Mouse (Mus musculus) right cerebral cortex, postnatal 25 days (tissue): Measurements from ENCODE around the gene Tmprss4.

ENCODE experiments used
- DNase-seq: peaks from one replicate; pipeline ENCODE4 v3.0.0; 2022

Tmprss4 gene

GRCm38 (mm10) chr9:45196125-45196830 is 7.6 kb downstream of the Tmprss4 start:
- DNase-seq: no peak

DNA sequence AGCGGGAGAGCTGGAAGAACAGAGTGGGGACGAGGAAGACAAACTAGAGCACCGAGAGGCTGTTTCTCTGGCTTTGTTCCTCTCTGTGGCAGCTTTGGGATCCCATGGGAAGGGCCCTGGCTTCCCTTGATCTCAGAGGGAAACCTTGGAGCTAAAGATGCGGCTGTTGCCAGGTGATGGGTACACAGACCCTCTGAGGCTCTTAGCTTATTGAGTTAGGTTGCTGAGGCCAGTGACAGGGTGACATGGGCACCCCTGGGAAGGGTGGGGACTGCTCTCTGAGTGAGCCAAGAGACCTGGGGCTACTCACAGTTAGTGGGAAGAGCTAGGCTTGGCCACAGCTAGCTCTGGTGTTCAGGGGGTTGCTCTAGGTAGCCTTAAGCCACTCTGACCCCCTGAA is 8.4 kb downstream of the Tmprss4 start:
- DNase-seq: no peak

DNA sequence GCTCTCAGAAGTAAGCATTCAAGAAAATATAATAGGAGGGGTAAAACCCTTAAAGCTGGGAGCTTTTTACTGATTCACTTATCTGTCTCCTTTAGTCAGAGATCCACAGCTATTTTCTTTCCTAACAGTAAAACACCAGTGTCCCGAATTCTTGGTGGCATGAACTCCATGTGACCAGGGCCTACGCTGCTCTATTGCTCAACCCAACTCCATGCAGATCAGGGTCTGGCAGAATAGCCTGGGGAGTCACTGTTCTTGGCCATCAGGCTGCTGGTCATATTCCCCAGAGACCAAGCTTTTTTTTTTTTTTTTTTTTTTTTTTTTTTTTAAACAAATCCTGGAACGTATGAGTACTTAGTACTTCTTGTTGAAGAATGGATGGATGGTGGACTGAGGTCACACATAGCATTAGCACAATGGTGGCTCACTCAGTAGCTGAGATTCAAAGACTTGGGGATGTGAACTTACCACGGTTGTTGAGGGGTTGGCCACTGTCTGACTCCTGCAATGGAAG is 14.2 kb downstream of the Tmprss4 start:
- no peak for DNase-seq

- DNase-seq: no peak
Observed at GRCm38 (mm10) chr9:45188570-45189563, 15.0 kb downstream of the Tmprss4 start.

GRCm38 (mm10) chr9:45185250-45185649 is 18.6 kb downstream of the Tmprss4 start:
- DNase-seq: peak; percentile 49

DNA sequence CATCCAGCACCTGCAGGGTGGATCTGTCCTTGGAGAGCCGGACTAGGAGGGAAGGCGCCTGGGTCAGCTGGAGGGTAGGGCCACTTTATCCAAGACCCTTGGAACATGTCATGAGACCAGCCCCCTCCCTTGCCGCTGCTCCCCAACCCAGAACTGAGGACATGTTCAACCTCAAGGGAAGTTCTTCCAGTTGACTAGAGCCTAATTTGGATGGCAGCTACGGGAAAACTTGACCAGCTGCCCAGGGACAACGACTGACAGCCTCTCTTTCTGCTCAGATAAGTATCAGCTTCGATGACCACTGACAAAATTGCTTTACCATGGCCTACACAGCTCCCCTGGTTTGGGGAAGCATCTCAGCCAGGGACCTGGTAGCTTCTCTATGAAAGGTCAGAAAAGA is 20.6 kb downstream of the Tmprss4 start:
- no peak for DNase-seq

DNA sequence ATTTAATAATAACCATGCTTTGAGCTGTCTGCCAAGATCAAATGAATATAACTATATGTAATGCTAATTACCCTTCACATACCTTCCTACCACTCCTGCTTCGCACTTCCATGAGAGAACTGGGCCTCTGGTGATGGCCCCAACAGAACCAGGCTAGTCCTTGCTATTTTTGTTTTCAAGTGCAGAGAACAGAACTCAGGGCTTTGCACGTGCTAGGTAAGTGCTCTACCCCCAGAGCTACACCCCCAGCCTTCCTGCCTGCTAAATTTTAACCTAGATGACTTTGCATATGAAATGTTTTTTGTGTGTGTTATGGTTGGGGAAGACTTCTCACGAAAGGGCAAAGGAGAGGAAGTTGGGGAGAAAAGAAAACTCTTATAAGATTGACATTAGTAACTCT is 21.4 kb downstream of the Tmprss4 start:
- DNase-seq: no peak

- DNase-seq: no peak
Observed at GRCm38 (mm10) chr9:45181770-45182169, 22.1 kb downstream of the Tmprss4 start, which contains the start of gene BC049352. BC049352 (plus strand) TSS chr9:45182007.

- no peak for DNase-seq
Observed at GRCm38 (mm10) chr9:45179282-45179681, 24.6 kb downstream of the Tmprss4 start.

DNA sequence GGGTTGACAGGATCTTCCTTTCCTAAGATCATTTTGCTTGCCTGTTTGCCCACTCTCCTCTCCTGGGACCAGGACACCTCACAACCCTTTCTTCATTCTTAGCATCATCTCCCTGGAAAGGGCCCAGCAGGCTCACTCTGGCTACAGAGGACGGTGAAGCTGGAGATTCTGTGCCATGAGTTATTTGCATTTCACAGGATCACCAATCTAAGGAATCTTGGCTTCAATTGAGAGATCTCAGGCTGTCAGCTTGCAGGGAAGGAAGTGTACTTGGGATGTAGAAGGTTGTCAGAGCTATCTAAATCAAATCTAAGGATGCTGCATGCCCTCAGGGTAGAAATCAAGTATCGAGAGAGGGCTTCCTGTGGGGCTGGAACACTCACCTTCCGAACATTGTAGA is 30.4 kb downstream of the Tmprss4 start:
- no peak for DNase-seq

DNA sequence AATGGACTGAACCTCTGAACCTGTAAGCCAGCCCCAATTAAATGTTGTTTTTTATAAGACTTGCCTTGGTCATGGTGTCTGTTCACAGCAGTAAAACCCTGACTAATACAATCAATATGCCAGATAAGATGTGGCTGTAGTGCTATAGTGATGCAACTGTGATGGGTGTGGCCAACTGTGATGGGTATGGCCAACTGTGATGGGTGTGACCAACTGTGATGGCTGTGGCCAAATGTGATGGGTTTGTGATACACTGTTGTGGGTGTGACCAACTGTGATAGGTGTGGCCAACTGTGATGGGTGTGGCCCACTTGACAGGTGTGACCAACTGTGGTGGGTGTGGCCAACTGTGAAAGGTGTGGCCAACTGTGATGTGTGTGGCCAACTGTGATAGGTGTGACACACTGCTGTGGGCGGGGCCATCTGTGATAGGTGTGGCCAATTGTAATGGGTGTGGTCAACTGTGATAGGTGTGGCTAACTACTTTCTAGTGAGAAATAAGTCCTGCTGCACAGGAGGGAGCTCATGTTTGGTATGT is 32.8 kb downstream of the Tmprss4 start:
- DNase-seq: no peak

- peak; percentile 57 for DNase-seq
Observed at GRCm38 (mm10) chr9:45170150-45170549, 33.7 kb downstream of the Tmprss4 start.

GRCm38 (mm10) chr9:45167903-45168302 is 36.0 kb downstream of the Tmprss4 start:
- DNase-seq: no peak

GRCm38 (mm10) chr9:45153361-45153760 is 50.5 kb downstream of the Tmprss4 start:
- no peak for DNase-seq

DNA sequence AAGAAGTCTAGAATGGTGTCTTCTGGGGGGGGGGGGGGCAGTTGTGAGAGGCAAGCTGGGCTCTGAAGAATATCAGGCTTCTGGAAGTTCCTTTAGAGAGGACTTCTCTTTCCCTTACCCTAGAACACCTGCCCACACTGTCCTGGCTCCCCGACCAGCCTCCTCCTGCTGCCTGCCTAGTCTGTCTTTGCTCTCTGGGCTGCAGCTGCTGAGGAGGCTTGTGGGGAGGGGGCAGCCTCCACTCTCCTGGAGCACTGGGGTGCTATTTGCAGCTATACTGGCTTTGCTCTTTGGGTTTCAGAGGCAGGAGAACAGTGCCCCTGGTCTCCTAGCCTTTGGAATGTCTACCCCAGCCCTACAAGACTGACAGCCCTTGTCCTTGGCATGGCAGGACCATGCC is 53.0 kb downstream of the Tmprss4 start:
- DNase-seq: no peak

DNA sequence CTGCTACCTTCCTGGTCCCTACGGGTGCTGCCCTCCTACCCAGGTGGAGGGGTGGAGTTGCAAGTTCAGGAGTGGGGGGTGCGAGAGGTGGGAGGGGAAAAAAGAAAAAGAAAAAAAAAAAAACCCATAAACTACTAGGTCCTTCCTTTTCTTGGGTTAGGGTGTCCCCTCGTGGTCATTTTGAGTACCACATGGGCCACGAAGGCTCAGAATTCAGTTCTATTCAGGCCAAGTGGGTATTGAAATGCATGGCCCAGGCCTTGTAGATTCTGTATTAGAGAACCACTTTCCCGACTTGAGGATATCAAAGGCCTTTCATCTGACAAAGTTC is 57.7 kb downstream of the Tmprss4 start:
- DNase-seq: peak; percentile 75

DNA sequence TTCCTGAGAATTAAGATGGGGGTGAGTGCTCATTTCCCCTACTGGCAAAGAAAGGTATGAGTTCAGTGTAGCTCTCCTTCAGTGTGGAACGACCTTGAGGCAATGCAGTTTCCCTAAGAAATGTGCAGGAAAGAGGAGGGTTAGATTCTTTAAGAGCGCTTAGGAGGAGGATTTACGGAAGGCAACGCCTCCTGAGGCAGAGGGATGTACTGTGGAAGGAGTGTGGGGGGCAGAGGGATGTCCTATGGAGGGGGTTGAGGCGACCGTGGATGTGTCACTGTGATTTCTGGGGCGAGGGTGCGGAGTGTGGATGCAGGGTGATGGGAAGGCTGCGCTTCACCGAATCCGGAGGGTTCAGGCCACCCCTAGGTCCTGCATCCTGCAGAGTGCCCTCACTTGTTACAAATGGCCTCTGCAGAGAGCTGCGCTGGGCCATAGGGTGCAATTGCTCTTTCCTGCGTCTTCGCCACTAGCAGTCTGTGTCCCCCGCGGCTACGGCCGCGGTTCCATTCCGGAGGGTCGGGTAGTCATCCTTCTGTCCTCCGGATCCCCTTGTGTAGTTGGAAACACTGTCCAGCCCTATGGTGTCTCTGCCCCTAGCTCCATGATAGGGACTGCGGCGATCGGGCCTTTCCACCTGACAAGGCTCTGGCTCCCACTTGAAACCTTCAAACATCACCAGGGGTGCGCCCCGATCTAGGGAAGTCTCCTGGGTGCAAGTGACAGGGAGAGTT is 58.2 kb downstream of the Tmprss4 start:
- peak; percentile 49 for DNase-seq

GRCm38 (mm10) chr9:45142686-45143085 is 61.2 kb downstream of the Tmprss4 start:
- DNase-seq: no peak

DNA sequence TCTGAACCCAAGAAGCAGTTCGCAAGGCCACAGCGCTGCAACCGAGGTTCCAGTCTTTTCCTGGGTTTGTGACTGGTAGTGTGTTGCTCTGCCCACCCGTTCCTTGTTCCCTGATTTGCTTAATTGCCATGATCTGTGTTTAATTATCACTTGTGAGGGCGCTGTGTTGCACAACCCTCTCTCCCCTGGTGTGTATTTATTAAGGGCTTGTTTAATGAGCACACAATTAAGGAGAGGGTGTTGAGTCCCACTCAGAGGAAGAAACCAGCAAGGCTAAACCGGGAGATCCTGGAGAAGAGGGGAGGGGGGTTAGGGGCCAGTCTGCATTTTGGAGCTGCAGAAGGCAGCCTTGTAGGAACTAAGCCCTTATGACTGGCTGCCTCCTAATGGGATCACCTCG is 62.9 kb downstream of the Tmprss4 start:
- no peak for DNase-seq

- DNase-seq: no peak
Observed at GRCm38 (mm10) chr9:45139082-45139481, 64.8 kb downstream of the Tmprss4 start.

GRCm38 (mm10) chr9:45138191-45139032 is 65.5 kb downstream of the Tmprss4 start, which contains the start of gene Scn4b:
Scn4b (plus strand) TSS chr9:45138395.
- DNase-seq: peak; percentile 42
